Mouse (Mus musculus) E14TG2a.4 (cell line): ENCODE measurements around the gene Megf11.

Experiments used
- H3K27me3 ChIP-seq: 2 replicates; pipeline ENCODE4 v1.6.1; 2014; ENCODE audit warnings: low read length, control low read depth; ENCODE audit not compliant: insufficient read depth
- H3K36me3 ChIP-seq: 2 replicates; pipeline ENCODE4 v1.6.1; 2014; ENCODE audit warnings: low read length, control low read depth; ENCODE audit not compliant: insufficient read depth
- H3K4me1 ChIP-seq: replicated peaks from 2 replicates; pipeline ENCODE4 v1.6.1; 2014; ENCODE audit warnings: low read depth, low read length, control low read depth
- H3K4me3 ChIP-seq: replicated peaks from 2 replicates; pipeline ENCODE4 v1.5.1; 2014; ENCODE audit warnings: mild to moderate bottlenecking, low read length
- H3K9me3 ChIP-seq: 2 replicates; pipeline ENCODE4 v1.6.1; 2014; ENCODE audit warnings: low read length, control low read depth
- CTCF ChIP-seq: conservative IDR thresholded peaks from 2 replicates; pipeline ENCODE4 v1.5.1; 2014; ENCODE audit warnings: low read length
- NANOG ChIP-seq: IDR thresholded peaks from 2 replicates; pipeline ENCODE4 v1.6.1; 2014; ENCODE audit warnings: borderline replicate concordance, low read length, mixed read lengths
- POU5F1 ChIP-seq: IDR thresholded peaks from 2 replicates; pipeline ENCODE4 v1.6.1; 2014; ENCODE audit warnings: low read length, borderline replicate concordance

Gene Megf11

GRCm38 (mm10) chr9:64591436-64591835, 206.0 kb downstream of the Megf11 start:
- TF ChIP-seq CTCF, result no peak
- TF ChIP-seq POU5F1, result no peak
- no peak for TF ChIP-seq NANOG
- Histone ChIP-seq H3K9me3 (no peaks in the 10 kb centered on the region), H3K4me1 (peaks cover 14% of the 10 kb centered on the region), H3K4me3 (no peak overlapping the region), H3K27me3 (no peaks in the 10 kb centered on the region), H3K36me3 (no peaks in the 10 kb centered on the region)

- Histone ChIP-seq H3K4me1 (peaks cover 14% of the 10 kb centered on the region), H3K4me3 (no peak overlapping the region), H3K27me3 (no peaks in the 10 kb centered on the region), H3K9me3 (no peaks in the 10 kb centered on the region), H3K36me3 (no peaks in the 10 kb centered on the region)
- no peak for TF ChIP-seq CTCF
- TF ChIP-seq POU5F1, result no peak
- TF ChIP-seq NANOG, result no peak
Observed at GRCm38 (mm10) chr9:64594442-64594841, 209.0 kb downstream of the Megf11 start.

- TF ChIP-seq POU5F1, result no peak
- no peak for TF ChIP-seq NANOG
- TF ChIP-seq CTCF, result no peak
- Histone ChIP-seq H3K27me3 (no peaks in the 10 kb centered on the region), H3K9me3 (no peaks in the 10 kb centered on the region), H3K4me1 (peaks cover 8% of the 10 kb centered on the region), H3K4me3 (no peak overlapping the region), H3K36me3 (no peaks in the 10 kb centered on the region)
Observed at GRCm38 (mm10) chr9:64598427-64598826, 213.0 kb downstream of the Megf11 start.

- no peaks in the 10 kb centered on the region for H3K27me3 ChIP-seq
- H3K4me3 ChIP-seq, result no peak overlapping the region
- TF ChIP-seq POU5F1 (no peak), CTCF (no peak), NANOG (no peak)
- no peaks in the 10 kb centered on the region for H3K36me3 ChIP-seq
- peaks cover 4% of the 10 kb centered on the region for H3K4me1 ChIP-seq
- H3K9me3 ChIP-seq, result no peaks in the 10 kb centered on the region
Observed at GRCm38 (mm10) chr9:64600731-64601130, 215.3 kb downstream of the Megf11 start.

- Histone ChIP-seq H3K4me3 (no peak overlapping the region), H3K9me3 (no peaks in the 10 kb centered on the region), H3K36me3 (no peaks in the 10 kb centered on the region), H3K4me1 (peaks cover 9% of the 10 kb centered on the region), H3K27me3 (no peaks in the 10 kb centered on the region)
- TF ChIP-seq CTCF (no peak), POU5F1 (no peak), NANOG (no peak)
Observed at GRCm38 (mm10) chr9:64602895-64603294, 217.5 kb downstream of the Megf11 start.

GRCm38 (mm10) chr9:64604217-64604711, 218.8 kb downstream of the Megf11 start:
- no peaks in the 10 kb centered on the region for H3K27me3 ChIP-seq
- TF ChIP-seq CTCF, result no peak
- no peak for TF ChIP-seq NANOG
- H3K4me1 ChIP-seq, result peaks cover 9% of the 10 kb centered on the region
- H3K36me3 ChIP-seq, result no peaks in the 10 kb centered on the region
- no peak overlapping the region for H3K4me3 ChIP-seq
- no peaks in the 10 kb centered on the region for H3K9me3 ChIP-seq

GRCm38 (mm10) chr9:64605077-64605714, 219.8 kb downstream of the Megf11 start:
- no peaks in the 10 kb centered on the region for H3K9me3 ChIP-seq
- TF ChIP-seq NANOG (no peak), POU5F1 (no peak), CTCF (no peak)
- no peaks in the 10 kb centered on the region for H3K36me3 ChIP-seq
- H3K4me1 ChIP-seq, result peaks cover 9% of the 10 kb centered on the region
- no peaks in the 10 kb centered on the region for H3K27me3 ChIP-seq
- H3K4me3 ChIP-seq, result no peak overlapping the region

- no peak for TF ChIP-seq POU5F1
- TF ChIP-seq NANOG, result no peak
- Histone ChIP-seq H3K4me1 (peaks cover 9% of the 10 kb centered on the region), H3K27me3 (no peaks in the 10 kb centered on the region), H3K9me3 (no peaks in the 10 kb centered on the region), H3K4me3 (no peak overlapping the region), H3K36me3 (no peaks in the 10 kb centered on the region)
Observed at GRCm38 (mm10) chr9:64605735-64606349, 220.4 kb downstream of the Megf11 start.
